Mouse (Mus musculus): ENCODE data around the gene Cenpw.

Cenpw gene

DNA sequence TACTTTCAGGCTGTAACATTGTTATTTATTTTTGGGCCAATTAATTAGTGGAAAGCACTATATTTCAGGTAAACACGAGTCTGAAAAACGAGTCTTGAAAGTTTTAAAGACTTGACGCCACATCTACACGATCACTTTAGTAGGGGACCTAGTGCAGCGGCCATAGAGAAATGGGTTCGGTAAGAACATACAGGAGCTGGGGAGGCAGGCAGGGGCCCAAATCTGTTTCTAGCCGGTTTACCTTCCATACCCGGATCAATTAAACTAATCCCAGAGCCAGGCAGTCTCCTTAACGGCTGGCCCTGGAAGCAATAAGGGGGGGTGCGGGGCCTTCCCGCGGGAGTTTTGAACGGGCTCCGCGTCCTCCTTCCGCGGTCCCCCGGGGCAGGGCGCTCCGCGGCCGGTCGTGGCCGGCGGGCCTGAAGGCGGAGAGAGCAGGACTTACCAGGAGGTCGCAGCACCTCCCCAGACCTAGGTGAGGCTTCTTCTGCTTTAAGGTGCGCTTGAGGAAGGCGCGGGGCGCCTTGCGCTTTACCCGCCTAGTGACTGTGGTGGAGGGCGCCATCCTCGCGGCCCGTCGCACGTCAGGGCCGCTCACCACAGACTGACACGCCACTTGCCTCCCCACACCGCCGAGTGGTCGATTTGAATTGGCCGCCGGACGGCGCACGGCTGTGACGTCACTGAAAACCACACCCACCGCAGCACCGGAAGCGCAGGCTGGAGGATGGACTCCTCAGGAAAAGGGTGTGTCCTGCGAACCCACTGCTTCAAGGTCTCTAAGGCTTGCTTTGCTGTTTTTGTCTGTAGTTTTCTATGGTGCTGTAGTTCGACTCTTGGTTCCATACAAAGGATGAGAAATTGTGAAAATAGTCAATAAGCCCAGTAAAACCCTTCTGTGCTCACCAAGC, at the start of gene Cenpw:
TSS of gene Cenpw (minus strand) at position 645 of the 911 bp plus-strand sequence.
- DNase-seq (ENCODE audit: low spot score in 2 of 2) = peak; percentile 93 to 94

DNA sequence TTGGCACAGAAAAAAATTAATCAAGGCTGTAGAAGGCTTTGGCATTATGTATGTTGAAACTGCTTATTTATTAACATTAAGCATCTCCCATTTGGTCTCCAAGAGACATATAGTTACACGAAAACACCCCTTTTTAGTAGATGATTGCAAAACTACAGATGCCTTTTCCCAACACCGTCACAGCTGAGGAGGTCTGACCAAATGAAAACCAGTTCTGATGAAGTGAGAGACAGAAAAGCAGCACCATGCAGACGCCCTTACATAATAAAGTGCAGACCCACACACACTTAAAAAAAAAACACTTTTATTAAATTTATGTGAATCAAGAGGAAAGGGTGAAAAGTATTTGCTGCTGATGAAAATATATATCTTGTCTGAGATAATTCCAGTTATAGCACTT, 49.3 kb upstream of the Cenpw start:
- DNase-seq (ENCODE audit: low spot score in 2 of 2) = no peak

DNA sequence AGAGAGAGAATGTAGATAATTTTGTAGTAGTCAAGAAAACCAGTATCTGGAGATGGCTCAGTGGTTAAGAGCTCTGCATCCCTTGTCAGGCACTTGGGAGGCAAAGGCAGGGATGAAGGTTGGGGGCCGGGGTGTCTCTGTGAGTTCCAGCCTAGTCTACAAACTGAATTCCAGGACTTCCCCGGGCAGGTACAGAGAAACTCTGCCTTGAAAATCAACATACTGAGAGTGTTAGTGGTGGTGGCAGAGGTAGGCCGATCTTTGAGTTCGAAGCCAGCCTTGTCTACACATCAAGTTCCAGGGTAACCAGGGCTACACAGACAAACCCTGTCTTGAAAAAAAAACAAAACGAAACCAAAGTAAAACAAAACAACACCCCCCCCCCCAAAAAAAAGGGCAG, 859 bp downstream of the Cenpw start:
- DNase-seq (ENCODE audit: low spot score in 2 of 2) = no peak

DNA sequence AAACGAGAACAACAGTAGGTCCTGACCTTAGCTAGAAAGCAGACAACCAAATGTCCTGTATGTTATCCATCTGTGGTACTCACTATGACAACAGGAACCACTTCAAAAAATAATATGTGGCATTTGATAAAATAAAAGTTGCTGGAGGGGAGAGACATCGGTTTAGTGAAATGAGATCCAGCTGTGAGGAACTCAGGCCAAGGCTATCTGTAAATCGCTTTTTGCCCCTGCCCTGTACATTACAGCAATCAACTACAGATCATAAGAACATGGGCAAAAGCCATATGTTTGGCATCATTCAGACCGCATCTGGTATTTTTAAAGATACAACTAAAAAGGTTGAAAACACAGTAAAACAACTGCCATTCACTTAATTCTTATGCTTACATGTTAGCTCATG, 32.7 kb downstream of the Cenpw start:
- no peak for DNase-seq (ENCODE audit: low spot score in 2 of 2)

Data from right cerebral cortex, postnatal 10 days (tissue).